Mouse (Mus musculus): ENCODE data around the gene Npr2. TPM values are rescaled to one million over a fixed set of nuclear protein-coding genes. Genes with fewer than 3 reads are reported as not detected.

Npr2 gene
- polyA plus RNA-seq (2014; fragmentation: Nextera tagmentation; extraction: Ambion mirVana), result 15.1 and 16.2 TPM in 2 replicates

- ATAC-seq (ENCODE audit: low FRiP score, low TSS enrichment), result peak; percentile 46
- H3K4me1 ChIP-seq (ENCODE audit: control insufficient read depth, insufficient read depth, low read length), result peaks cover 28% of the 10 kb centered on the region
- peak within 1 kb of the TSS; percentile 95 for H3K9ac ChIP-seq (replicated peaks; ENCODE audit: low read length)
- no peaks in the 10 kb centered on the region for H3K27me3 ChIP-seq (ENCODE audit: control insufficient read depth, insufficient read depth, low read length)
- H3K4me3 ChIP-seq (replicated peaks; ENCODE audit: low read depth, low read length), result peak within 1 kb of the TSS; percentile 56
- H3K27ac ChIP-seq (replicated peaks; ENCODE audit: low read depth, low read length), result peak within 1 kb of the TSS; percentile 88
- under 1% methylated on average over 60 of the region's 70 CpGs for WGBS
- DNase-seq, result peak; percentile 74
- H3K4me2 ChIP-seq (ENCODE audit: low read length), result peak within 1 kb of the TSS; percentile 88
- H3K36me3 ChIP-seq (ENCODE audit: control insufficient read depth, insufficient read depth, low read length), result no peaks in the 10 kb centered on the region
- H3K9me3 ChIP-seq (ENCODE audit: control insufficient read depth, low read length), result no peaks in the 10 kb centered on the region
Measured at GRCm38 (mm10) chr4:43631046-43631955, at the start of gene Npr2. Npr2 (plus strand) TSS chr4:43631935.

GRCm38 (mm10) chr4:43582241-43582640, 49.5 kb upstream of the Npr2 start:
- 96% methylated on average over 5 of the region's 5 CpGs for WGBS
- ATAC-seq (ENCODE audit: low FRiP score, low TSS enrichment) (no peak), DNase-seq (no peak)
- H3K9me3 ChIP-seq (ENCODE audit: control insufficient read depth, low read length), result no peaks in the 10 kb centered on the region
- peaks cover 12% of the 10 kb centered on the region for H3K4me1 ChIP-seq (ENCODE audit: control insufficient read depth, insufficient read depth, low read length)
- H3K36me3 ChIP-seq (ENCODE audit: control insufficient read depth, insufficient read depth, low read length), result peaks cover 44% of the 10 kb centered on the region
- no peak overlapping the region for H3K27ac ChIP-seq (replicated peaks; ENCODE audit: low read depth, low read length)
- no peak overlapping the region for H3K4me2 ChIP-seq (ENCODE audit: low read length)
- no peaks in the 10 kb centered on the region for H3K27me3 ChIP-seq (ENCODE audit: control insufficient read depth, insufficient read depth, low read length)
- no peak overlapping the region for H3K9ac ChIP-seq (replicated peaks; ENCODE audit: low read length)
- no peak overlapping the region for H3K4me3 ChIP-seq (replicated peaks; ENCODE audit: low read depth, low read length)

- H3K36me3 ChIP-seq (ENCODE audit: control insufficient read depth, insufficient read depth, low read length), result peaks cover 44% of the 10 kb centered on the region
- peaks cover 6% of the 10 kb centered on the region; the same call in 1 of the 2 replicates for H3K4me1 ChIP-seq (ENCODE audit: control insufficient read depth, insufficient read depth, low read length)
- H3K9me3 ChIP-seq (ENCODE audit: control insufficient read depth, low read length), result no peaks in the 10 kb centered on the region
- no peak overlapping the region for H3K4me2 ChIP-seq (ENCODE audit: low read length)
- no peak for ATAC-seq (ENCODE audit: low FRiP score, low TSS enrichment)
- no peaks in the 10 kb centered on the region for H3K27me3 ChIP-seq (ENCODE audit: control insufficient read depth, insufficient read depth, low read length)
- no peak for DNase-seq
- H3K27ac ChIP-seq (replicated peaks; ENCODE audit: low read depth, low read length), result no peak overlapping the region
- H3K9ac ChIP-seq (replicated peaks; ENCODE audit: low read length), result no peak overlapping the region
- WGBS, result 78% methylated on average over 7 of the region's 7 CpGs
- H3K4me3 ChIP-seq (replicated peaks; ENCODE audit: low read depth, low read length), result no peak overlapping the region
Measured at GRCm38 (mm10) chr4:43583421-43583820, 48.3 kb upstream of the Npr2 start.

- Histone ChIP-seq H3K36me3 (ENCODE audit: control insufficient read depth, insufficient read depth, low read length) (peaks cover 44% of the 10 kb centered on the region), H3K9me3 (ENCODE audit: control insufficient read depth, low read length) (no peaks in the 10 kb centered on the region), H3K27me3 (ENCODE audit: control insufficient read depth, insufficient read depth, low read length) (no peaks in the 10 kb centered on the region), H3K4me3 (replicated peaks; ENCODE audit: low read depth, low read length) (no peak within 1 kb of the TSS), H3K4me2 (ENCODE audit: low read length) (no peak within 1 kb of the TSS), H3K27ac (replicated peaks; ENCODE audit: low read depth, low read length) (no peak within 1 kb of the TSS), H3K4me1 (ENCODE audit: control insufficient read depth, insufficient read depth, low read length) (peaks cover 3% of the 10 kb centered on the region; the same call in 1 of the 2 replicates), H3K9ac (replicated peaks; ENCODE audit: low read length) (no peak within 1 kb of the TSS)
- 76% methylated on average over 12 of the region's 12 CpGs for WGBS
- ATAC-seq (ENCODE audit: low FRiP score, low TSS enrichment), result no peak
- no peak for DNase-seq
Measured at GRCm38 (mm10) chr4:43584444-43585416, 47.0 kb upstream of the Npr2 start, which contains the start of gene Msmp. Msmp (minus strand) TSS chr4:43584494.

GRCm38 (mm10) chr4:43585682-43586081, 46.1 kb upstream of the Npr2 start:
- Histone ChIP-seq H3K4me3 (replicated peaks; ENCODE audit: low read depth, low read length) (no peak overlapping the region), H3K4me1 (ENCODE audit: control insufficient read depth, insufficient read depth, low read length) (no peaks in the 10 kb centered on the region), H3K27ac (replicated peaks; ENCODE audit: low read depth, low read length) (no peak overlapping the region), H3K9me3 (ENCODE audit: control insufficient read depth, low read length) (no peaks in the 10 kb centered on the region), H3K4me2 (ENCODE audit: low read length) (no peak overlapping the region), H3K27me3 (ENCODE audit: control insufficient read depth, insufficient read depth, low read length) (no peaks in the 10 kb centered on the region), H3K9ac (replicated peaks; ENCODE audit: low read length) (no peak overlapping the region), H3K36me3 (ENCODE audit: control insufficient read depth, insufficient read depth, low read length) (peaks cover 43% of the 10 kb centered on the region)
- DNase-seq, result no peak
- ATAC-seq (ENCODE audit: low FRiP score, low TSS enrichment), result no peak
- 52% methylated on average over 10 of the region's 10 CpGs for WGBS

- 75% methylated on average over 8 of the region's 8 CpGs for WGBS
- Histone ChIP-seq H3K9me3 (ENCODE audit: control insufficient read depth, low read length) (no peaks in the 10 kb centered on the region), H3K27ac (replicated peaks; ENCODE audit: low read depth, low read length) (no peak overlapping the region), H3K4me3 (replicated peaks; ENCODE audit: low read depth, low read length) (no peak overlapping the region), H3K36me3 (ENCODE audit: control insufficient read depth, insufficient read depth, low read length) (peaks cover 36% of the 10 kb centered on the region), H3K27me3 (ENCODE audit: control insufficient read depth, insufficient read depth, low read length) (no peaks in the 10 kb centered on the region), H3K4me1 (ENCODE audit: control insufficient read depth, insufficient read depth, low read length) (no peaks in the 10 kb centered on the region), H3K4me2 (ENCODE audit: low read length) (no peak overlapping the region), H3K9ac (replicated peaks; ENCODE audit: low read length) (no peak overlapping the region)
- DNase-seq (no peak), ATAC-seq (ENCODE audit: low FRiP score, low TSS enrichment) (no peak)
Measured at GRCm38 (mm10) chr4:43586411-43586810, 45.3 kb upstream of the Npr2 start.

- no peaks in the 10 kb centered on the region for H3K9me3 ChIP-seq (ENCODE audit: control insufficient read depth, low read length)
- H3K36me3 ChIP-seq (ENCODE audit: control insufficient read depth, insufficient read depth, low read length), result peaks cover 23% of the 10 kb centered on the region
- DNase-seq (no peak), ATAC-seq (ENCODE audit: low FRiP score, low TSS enrichment) (no peak)
- H3K4me1 ChIP-seq (ENCODE audit: control insufficient read depth, insufficient read depth, low read length), result no peaks in the 10 kb centered on the region
- no peaks in the 10 kb centered on the region for H3K27me3 ChIP-seq (ENCODE audit: control insufficient read depth, insufficient read depth, low read length)
- H3K27ac ChIP-seq (replicated peaks; ENCODE audit: low read depth, low read length), result no peak overlapping the region
- H3K4me2 ChIP-seq (ENCODE audit: low read length), result no peak overlapping the region
- no peak overlapping the region for H3K9ac ChIP-seq (replicated peaks; ENCODE audit: low read length)
- H3K4me3 ChIP-seq (replicated peaks; ENCODE audit: low read depth, low read length), result no peak overlapping the region
- 68% methylated on average over 7 of the region's 7 CpGs for WGBS
Measured at GRCm38 (mm10) chr4:43587681-43588080, 44.1 kb upstream of the Npr2 start.

GRCm38 (mm10) chr4:43591543-43591942, 40.2 kb upstream of the Npr2 start:
- WGBS, result 88% methylated on average over 5 of the region's 5 CpGs

More at GRCm38 (mm10) chr4:43591543-43591942, 40.2 kb upstream of the Npr2 start:
- no peaks in the 10 kb centered on the region for H3K9me3 ChIP-seq (ENCODE audit: control insufficient read depth, low read length)
- DNase-seq (no peak), ATAC-seq (ENCODE audit: low FRiP score, low TSS enrichment) (no peak)
- no peak overlapping the region for H3K9ac ChIP-seq (replicated peaks; ENCODE audit: low read length)
- H3K4me2 ChIP-seq (ENCODE audit: low read length), result no peak overlapping the region
- H3K36me3 ChIP-seq (ENCODE audit: control insufficient read depth, insufficient read depth, low read length), result no peaks in the 10 kb centered on the region
- no peaks in the 10 kb centered on the region for H3K27me3 ChIP-seq (ENCODE audit: control insufficient read depth, insufficient read depth, low read length)
- no peak overlapping the region for H3K4me3 ChIP-seq (replicated peaks; ENCODE audit: low read depth, low read length)
- H3K4me1 ChIP-seq (ENCODE audit: control insufficient read depth, insufficient read depth, low read length), result no peaks in the 10 kb centered on the region
- H3K27ac ChIP-seq (replicated peaks; ENCODE audit: low read depth, low read length), result no peak overlapping the region

Data from midbrain, embryonic 14.5 days (tissue).